Mouse (Mus musculus) heart, embryonic 11.5 days (tissue): ENCODE results near the gene Tmem151a. TPM values are rescaled to one million over a fixed set of nuclear protein-coding genes. Genes with fewer than 3 reads are reported as not detected.

Experiments
- ATAC-seq: fragments of 200-750 bp; cut with Nextera tagmentation; replicated peaks from 2 replicates; pipeline ENCODE4 v1.8.0; 2017; ENCODE audit warnings: moderate library complexity; ENCODE audit not compliant: insufficient number of reproducible peaks, low FRiP score, low TSS enrichment
- H3K27ac ChIP-seq: fragments of 300-500 bp; sonication (generic); 2 replicates; pipeline ENCODE4 v1.5.1; 2014; ENCODE audit warnings: mild to moderate bottlenecking, low read depth, low read length
- H3K27me3 ChIP-seq: fragments of 300-500 bp; sonication (generic); 2 replicates; pipeline ENCODE4 v1.6.1; 2014; ENCODE audit warnings: mild to moderate bottlenecking, low read length, mixed read lengths; ENCODE audit not compliant: control insufficient read depth, insufficient read depth
- H3K36me3 ChIP-seq: fragments of 300-500 bp; sonication (generic); 2 replicates; pipeline ENCODE4 v1.6.1; 2014; ENCODE audit warnings: mild to moderate bottlenecking, low read length, moderate library complexity, mixed read lengths; ENCODE audit not compliant: control insufficient read depth, insufficient read depth
- H3K4me1 ChIP-seq: fragments of 300-500 bp; sonication (generic); 2 replicates; pipeline ENCODE4 v1.6.1; 2014; ENCODE audit warnings: low read length; ENCODE audit not compliant: control insufficient read depth, insufficient read depth
- H3K4me2 ChIP-seq: fragments of 300-500 bp; sonication (generic); 2 replicates; pipeline ENCODE4 v1.6.1; 2014; ENCODE audit warnings: mild to moderate bottlenecking, moderate library complexity
- H3K4me3 ChIP-seq: fragments of 300-500 bp; sonication (generic); 2 replicates; pipeline ENCODE4 v1.5.1; 2014; ENCODE audit warnings: low read depth, low read length
- H3K9ac ChIP-seq: fragments of 300-500 bp; sonication (generic); 2 replicates; pipeline ENCODE4 v1.6.1; 2014; ENCODE audit warnings: mild to moderate bottlenecking, low read depth, low read length, moderate library complexity
- H3K9me3 ChIP-seq: fragments of 300-500 bp; sonication (generic); replicated peaks from 2 replicates; pipeline ENCODE4 v1.6.1; 2016; ENCODE audit warnings: low read length; ENCODE audit not compliant: control insufficient read depth
- WGBS: fragments of 180-500 bp; shearing (Covaris S2); extraction: QIAGEN DNeasy Blood & Tissue Kit; methylation state at CpG from one replicate; pipeline ENCODE4 v1.1.7; 2014; ENCODE audit not compliant: insufficient replicate concordance; 5-methylcytosine and 5-hydroxymethylcytosine counted together
- polyA plus RNA-seq: library from polyadenylated mRNA; unstranded; fragments of >200 nt; fragmentation: Nextera tagmentation; extraction: Ambion mirVana; gene quantifications from 2 replicates; pipeline ENCODE4 v1.2.1, GENCODE M21; 2014

Tmem151a gene
- polyA plus RNA-seq, 1 experiment from 2014 or later, result 4.6 TPM

GRCm38 (mm10) chr19:5097521-5098362, 12.4 kb upstream of the Tmem151a start:
- Histone ChIP-seq H3K27me3 (0 out of 2 replicates have a peak, but pooled peaks cover 2% of the 10 kb centered on the region), H3K36me3 (peaks cover 24% of the 10 kb centered on the region), H3K9ac (peak overlapping the region; percentile 77), H3K4me2 (peak overlapping the region; percentile 99), H3K4me3 (peak overlapping the region; percentile 55), H3K9me3 (no peaks in the 10 kb centered on the region), H3K4me1 (peaks cover 37% of the 10 kb centered on the region), H3K27ac (no peak overlapping the region)
- WGBS, result 8% methylated on average over 31 of the region's 31 CpGs
- ATAC-seq, result no peak

GRCm38 (mm10) chr19:5095887-5096474, 10.7 kb upstream of the Tmem151a start:
- Histone ChIP-seq H3K4me3 (no peak overlapping the region), H3K4me1 (peaks cover 37% of the 10 kb centered on the region), H3K4me2 (no peak overlapping the region; the same call in 1 of the 2 replicates), H3K9ac (no peak overlapping the region), H3K27ac (no peak overlapping the region), H3K27me3 (0 out of 2 replicates have a peak, but pooled peaks cover 2% of the 10 kb centered on the region), H3K9me3 (no peaks in the 10 kb centered on the region), H3K36me3 (peaks cover 17% of the 10 kb centered on the region)
- WGBS, result 11% methylated on average over 9 of the region's 9 CpGs
- ATAC-seq, result no peak

GRCm38 (mm10) chr19:5094746-5095417, 9.6 kb upstream of the Tmem151a start:
- no peak overlapping the region for H3K4me2 ChIP-seq
- WGBS, result 52% methylated on average over 11 of the region's 11 CpGs
- H3K9ac ChIP-seq, result no peak overlapping the region
- ATAC-seq, result no peak
- no peak overlapping the region for H3K27ac ChIP-seq
- 0 out of 2 replicates have a peak, but pooled peaks cover 2% of the 10 kb centered on the region for H3K27me3 ChIP-seq
- H3K36me3 ChIP-seq, result peaks cover 16% of the 10 kb centered on the region
- H3K9me3 ChIP-seq, result no peaks in the 10 kb centered on the region
- peaks cover 37% of the 10 kb centered on the region for H3K4me1 ChIP-seq
- no peak overlapping the region for H3K4me3 ChIP-seq

- Histone ChIP-seq H3K27me3 (0 out of 2 replicates have a peak, but pooled peaks cover 2% of the 10 kb centered on the region), H3K4me3 (no peak overlapping the region), H3K36me3 (peaks cover 12% of the 10 kb centered on the region; the same call in 1 of the 2 replicates), H3K9me3 (no peaks in the 10 kb centered on the region), H3K9ac (no peak overlapping the region), H3K4me2 (no peak overlapping the region), H3K27ac (no peak overlapping the region), H3K4me1 (peaks cover 38% of the 10 kb centered on the region)
- under 1% methylated on average over 21 of the region's 21 CpGs for WGBS
- ATAC-seq, result peak; percentile 47; the same call in 1 of the 2 replicates
These were observed 8.9 kb upstream of the Tmem151a start for GRCm38 (mm10) chr19:5094243-5094632.

- Histone ChIP-seq H3K27me3 (0 out of 2 replicates have a peak, but pooled peaks cover 2% of the 10 kb centered on the region), H3K4me2 (no peak overlapping the region), H3K9ac (no peak overlapping the region), H3K27ac (no peak overlapping the region), H3K9me3 (no peaks in the 10 kb centered on the region), H3K4me1 (peaks cover 40% of the 10 kb centered on the region), H3K4me3 (no peak overlapping the region), H3K36me3 (peaks cover 12% of the 10 kb centered on the region; the same call in 1 of the 2 replicates)
- ATAC-seq, result no peak
- WGBS, result 68% methylated on average over 12 of the region's 12 CpGs
These were observed 8.3 kb upstream of the Tmem151a start for GRCm38 (mm10) chr19:5093481-5094242.

- Histone ChIP-seq H3K4me2 (no peak overlapping the region), H3K4me1 (peaks cover 35% of the 10 kb centered on the region), H3K9ac (no peak overlapping the region), H3K9me3 (no peaks in the 10 kb centered on the region), H3K36me3 (peaks cover 12% of the 10 kb centered on the region; the same call in 1 of the 2 replicates), H3K27me3 (no peaks in the 10 kb centered on the region), H3K27ac (no peak overlapping the region), H3K4me3 (no peak overlapping the region)
- 84% methylated on average over 10 of the region's 10 CpGs for WGBS
- no peak for ATAC-seq
These were observed 6.8 kb upstream of the Tmem151a start for GRCm38 (mm10) chr19:5092083-5092482.

GRCm38 (mm10) chr19:5089324-5089723, 4.0 kb upstream of the Tmem151a start:
- no peak for ATAC-seq
- peak overlapping the region; percentile 94 for H3K4me2 ChIP-seq
- no peak overlapping the region for H3K9ac ChIP-seq
- peaks cover 22% of the 10 kb centered on the region for H3K27me3 ChIP-seq
- H3K9me3 ChIP-seq, result no peaks in the 10 kb centered on the region
- H3K4me1 ChIP-seq, result peaks cover 23% of the 10 kb centered on the region
- WGBS, result 89% methylated on average over 4 of the region's 4 CpGs
- H3K27ac ChIP-seq, result no peak overlapping the region
- peak overlapping the region; percentile 90; the same call in 1 of the 2 replicates for H3K4me3 ChIP-seq
- H3K36me3 ChIP-seq, result peaks cover 12% of the 10 kb centered on the region; the same call in 1 of the 2 replicates
